Mouse (Mus musculus) intestine, embryonic 16.5 days (tissue): ENCODE measurements around the gene Olfr56. TPM values are rescaled to one million over a fixed set of nuclear protein-coding genes. Genes with fewer than 3 reads are reported as not detected.
"Not testable (repeated sequence)": the region's sequence is repeated elsewhere in the genome, so short reads cannot be mapped to it uniquely, and the experiment has no call there.

Source experiments
- ATAC-seq: fragments of 200-750 bp; cut with Nextera tagmentation; 2 replicates; pipeline ENCODE4 v1.8.0; 2017; ENCODE audit warnings: moderate TSS enrichment, moderate library complexity
- H3K27ac ChIP-seq: fragments of 300-500 bp; sonication (generic); 2 replicates; pipeline ENCODE4 v1.5.1; 2014; ENCODE audit warnings: mild to moderate bottlenecking, low read length
- H3K27me3 ChIP-seq: fragments of 300-500 bp; sonication (generic); replicated peaks from 2 replicates; pipeline ENCODE4 v1.6.1; 2014; ENCODE audit warnings: low read length, control low read depth, mixed read lengths; ENCODE audit not compliant: control insufficient read depth, insufficient read depth
- H3K36me3 ChIP-seq: fragments of 300-500 bp; sonication (generic); 2 replicates; pipeline ENCODE4 v1.6.1; 2014; ENCODE audit warnings: low read length, control low read depth; ENCODE audit not compliant: control insufficient read depth, insufficient read depth
- H3K4me1 ChIP-seq: fragments of 300-500 bp; sonication (generic); 2 replicates; pipeline ENCODE4 v1.6.1; 2014; ENCODE audit warnings: low read length, control low read depth, mixed read lengths; ENCODE audit not compliant: control insufficient read depth, insufficient read depth
- H3K4me2 ChIP-seq: fragments of 300-500 bp; sonication (generic); 2 replicates; pipeline ENCODE4 v1.6.1; 2014; ENCODE audit warnings: low read depth, low read length, control low read depth
- H3K4me3 ChIP-seq: fragments of 300-500 bp; sonication (generic); 2 replicates; pipeline ENCODE4 v1.5.1; 2014; ENCODE audit warnings: mild to moderate bottlenecking, low read length
- H3K9ac ChIP-seq: fragments of 300-500 bp; sonication (generic); 2 replicates; pipeline ENCODE4 v1.6.1; 2014; ENCODE audit warnings: low read depth, low read length
- H3K9me3 ChIP-seq: fragments of 300-500 bp; sonication (generic); 2 replicates; pipeline ENCODE4 v1.6.1; 2016; ENCODE audit warnings: low read length, control low read depth; ENCODE audit not compliant: control insufficient read depth
- WGBS: fragments of 180-500 bp; shearing (Covaris S2); extraction: QIAGEN DNeasy Blood & Tissue Kit; methylation state at CpG from one replicate; pipeline ENCODE4 v1.1.7; 2014; 5-methylcytosine and 5-hydroxymethylcytosine counted together
- polyA plus RNA-seq: library from polyadenylated mRNA; unstranded; fragments of >200 nt; fragmentation: Nextera tagmentation; extraction: Ambion mirVana; gene quantifications from 2 replicates; pipeline ENCODE4 v1.2.1, GENCODE M21; 2015

The Olfr56 gene
- polyA plus RNA-seq, 1 experiment from 2014 or later = 0.10 TPM

DNA sequence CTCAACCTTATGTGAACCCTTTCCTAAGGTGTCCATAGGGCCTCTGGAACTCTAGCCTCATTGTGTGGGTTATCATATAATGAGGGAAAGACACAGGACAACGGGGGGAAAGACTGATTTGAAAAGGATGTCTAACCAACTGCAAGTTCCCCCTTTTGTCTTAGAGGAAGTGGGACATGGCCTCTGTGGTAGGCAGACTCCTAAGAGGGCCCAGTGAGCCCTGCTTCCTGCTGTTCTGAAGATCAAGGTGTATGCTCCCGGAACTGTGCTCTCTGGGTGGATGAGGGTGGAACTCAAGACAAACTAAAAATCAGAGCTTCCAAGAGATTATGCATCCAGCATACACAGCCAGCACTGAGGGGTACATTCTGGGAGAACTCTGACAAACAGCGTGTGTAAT, 9.5 kb downstream of the Olfr56 start:
- not testable (repeated sequence) for H3K9me3 ChIP-seq, H3K36me3 ChIP-seq, H3K27ac ChIP-seq, H3K9ac ChIP-seq, ATAC-seq, H3K4me3 ChIP-seq, H3K4me2 ChIP-seq, H3K27me3 ChIP-seq, H3K4me1 ChIP-seq
- 69% methylated on average over 2 of the region's 3 CpGs for WGBS

GRCm38 (mm10) chr11:48989981-48990380, 11.3 kb downstream of the Olfr56 start:
- not testable (repeated sequence) for H3K4me1 ChIP-seq, H3K4me3 ChIP-seq, H3K9ac ChIP-seq, H3K27ac ChIP-seq, H3K9me3 ChIP-seq, H3K27me3 ChIP-seq, H3K36me3 ChIP-seq, ATAC-seq, H3K4me2 ChIP-seq
- 74% methylated on average over 1 of the region's 2 CpGs for WGBS

- ATAC-seq, H3K27me3 ChIP-seq, H3K9ac ChIP-seq, H3K36me3 ChIP-seq, H3K4me2 ChIP-seq, H3K27ac ChIP-seq, H3K4me1 ChIP-seq, H3K4me3 ChIP-seq, H3K9me3 ChIP-seq: not testable (repeated sequence)
- WGBS = 46% methylated on average over 4 of the region's 4 CpGs
These were observed 13.2 kb downstream of the Olfr56 start, which contains the start of gene Gm12185 for GRCm38 (mm10) chr11:48991740-48992520. Gene Gm12185 (minus strand): TSS chr11:48992226.

DNA sequence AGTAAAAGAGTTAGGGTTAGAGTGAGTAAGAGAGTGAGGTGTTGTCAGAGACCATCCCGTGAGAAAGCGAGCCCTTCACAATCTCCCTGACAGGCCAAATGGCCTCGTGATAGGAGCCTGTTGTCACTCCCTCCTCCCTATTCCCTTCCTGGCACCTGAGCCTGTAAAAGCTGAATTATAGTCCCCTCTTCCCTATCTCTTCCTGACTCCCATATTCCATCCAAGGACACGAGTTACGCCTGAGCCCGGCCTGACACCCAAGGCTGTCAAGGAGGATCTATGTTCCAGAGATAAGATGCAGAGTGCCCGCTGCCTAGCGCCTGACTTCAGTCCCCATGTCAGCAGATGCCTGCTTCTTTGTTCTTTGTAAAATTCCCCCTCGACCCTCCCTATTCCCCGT, 14.6 kb downstream of the Olfr56 start:
- not testable (repeated sequence) for H3K4me2 ChIP-seq, H3K36me3 ChIP-seq, H3K4me1 ChIP-seq, H3K9me3 ChIP-seq, H3K9ac ChIP-seq, H3K27ac ChIP-seq, H3K27me3 ChIP-seq, ATAC-seq, H3K4me3 ChIP-seq
- 43% methylated on average over 10 of the region's 10 CpGs for WGBS

- not testable (repeated sequence) for H3K9me3 ChIP-seq, H3K4me1 ChIP-seq, H3K9ac ChIP-seq, H3K27ac ChIP-seq, H3K36me3 ChIP-seq, H3K27me3 ChIP-seq, H3K4me2 ChIP-seq, ATAC-seq, H3K4me3 ChIP-seq
- 37% methylated on average over 2 of the region's 2 CpGs for WGBS
These were observed 15.3 kb downstream of the Olfr56 start, which contains the start of gene Tgtp1 for GRCm38 (mm10) chr11:48994018-48994417. Gene Tgtp1 (minus strand): TSS chr11:48994172.

DNA sequence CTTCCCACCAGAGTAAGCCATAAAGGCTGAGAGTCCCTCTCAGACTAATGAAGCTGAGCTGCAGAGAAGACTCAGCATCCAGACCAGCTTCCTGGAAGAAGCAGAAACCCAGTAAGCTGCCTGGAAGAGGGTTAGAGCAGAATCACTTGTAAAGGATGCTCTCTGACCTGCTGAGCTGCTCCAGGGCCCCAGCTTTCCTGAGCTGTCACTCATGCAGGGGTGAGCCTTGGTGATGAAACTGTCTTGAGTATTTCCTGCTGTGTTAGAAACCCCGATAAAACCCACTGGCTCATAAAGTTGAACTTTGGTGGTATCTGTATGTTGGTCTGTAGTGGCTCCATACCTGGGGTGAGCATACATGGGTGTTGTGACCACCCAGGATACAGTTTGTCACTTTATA, 21.7 kb downstream of the Olfr56 start:
- H3K4me3 ChIP-seq, H3K9me3 ChIP-seq, H3K27ac ChIP-seq, H3K4me1 ChIP-seq, ATAC-seq, H3K27me3 ChIP-seq, H3K4me2 ChIP-seq, H3K36me3 ChIP-seq, H3K9ac ChIP-seq: not testable (repeated sequence)
- WGBS = 58% methylated on average over 1 of the region's 1 CpGs

DNA sequence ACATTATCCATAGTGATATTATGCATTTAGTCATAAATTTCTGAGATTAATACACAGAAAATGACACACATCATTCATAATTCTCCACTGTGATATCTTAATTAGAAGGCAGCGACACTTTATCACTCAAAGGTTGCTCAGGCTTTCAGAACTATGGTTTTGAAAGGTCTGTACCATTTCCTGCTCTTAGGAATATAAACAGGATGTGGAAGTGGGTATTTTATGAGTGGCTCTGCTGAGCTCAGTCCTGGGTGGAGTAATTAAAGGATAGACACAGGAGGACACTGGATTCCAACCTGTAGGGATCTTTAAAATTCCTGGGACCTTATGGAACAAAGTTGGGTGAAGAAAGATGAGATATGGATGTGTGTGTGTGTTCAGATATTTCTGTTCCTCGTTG, 27.6 kb downstream of the Olfr56 start:
- H3K4me1 ChIP-seq, H3K4me3 ChIP-seq, H3K27ac ChIP-seq, H3K9ac ChIP-seq, ATAC-seq, H3K27me3 ChIP-seq, H3K4me2 ChIP-seq, H3K9me3 ChIP-seq, H3K36me3 ChIP-seq: not testable (repeated sequence)
- WGBS = 62% methylated on average over 2 of the region's 2 CpGs

- not testable (repeated sequence) for ATAC-seq, H3K27ac ChIP-seq, H3K9me3 ChIP-seq, H3K4me3 ChIP-seq, H3K9ac ChIP-seq, H3K27me3 ChIP-seq, H3K36me3 ChIP-seq, H3K4me2 ChIP-seq, H3K4me1 ChIP-seq
- WGBS = 13% methylated on average over 1 of the region's 1 CpGs
These were observed 28.1 kb downstream of the Olfr56 start for GRCm38 (mm10) chr11:49006785-49007184.

- not testable (repeated sequence) for H3K27ac ChIP-seq, H3K9me3 ChIP-seq, H3K4me1 ChIP-seq, H3K4me3 ChIP-seq, H3K27me3 ChIP-seq, ATAC-seq, H3K9ac ChIP-seq, H3K36me3 ChIP-seq, H3K4me2 ChIP-seq
These were observed 33.4 kb downstream of the Olfr56 start for GRCm38 (mm10) chr11:49012074-49012473.

DNA sequence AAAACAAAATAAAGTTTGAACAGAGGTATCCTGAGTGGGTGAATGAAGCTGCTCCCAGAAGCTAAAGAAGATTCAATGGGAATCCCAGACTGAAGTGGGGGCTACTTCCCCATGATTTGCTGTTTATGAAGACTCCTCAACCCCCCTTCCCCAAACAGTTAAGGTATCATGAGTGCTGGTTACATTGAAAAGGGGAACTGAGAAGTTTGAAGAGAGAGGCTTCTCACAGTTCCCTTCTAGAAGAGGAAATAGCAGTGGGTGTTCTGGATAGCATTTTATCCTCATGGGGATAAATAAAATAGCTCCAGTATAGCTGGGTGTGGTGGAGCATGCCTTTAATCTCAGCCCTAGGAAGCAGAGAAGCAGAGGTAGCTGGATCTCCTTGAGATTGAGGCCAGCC, 71.4 kb downstream of the Olfr56 start:
- H3K27ac ChIP-seq, H3K4me2 ChIP-seq, H3K4me1 ChIP-seq, H3K27me3 ChIP-seq, ATAC-seq, H3K9ac ChIP-seq, H3K36me3 ChIP-seq, H3K4me3 ChIP-seq, H3K9me3 ChIP-seq: not testable (repeated sequence)
